Mouse (Mus musculus) lung, postnatal 25 days (tissue): ENCODE results near the gene Dapk1.
A peak's percentile ranks its signal among the peaks of the same experiment; 100 is the strongest.
"Not testable (repeated sequence)": the region's sequence is repeated elsewhere in the genome, so short reads cannot be mapped to it uniquely, and the experiment has no call there.

ENCODE experiments used
- DNase-seq: peaks from one replicate; pipeline ENCODE4 v3.0.0; 2022; ENCODE audit warnings: low spot score

Dapk1 gene

GRCm38 (mm10) chr13:60601436-60602415 lies at the start of gene Dapk1:
Gene Dapk1 (plus strand): TSS chr13:60601947.
- peak; percentile 85 for DNase-seq

- no peak for DNase-seq
Measured at GRCm38 (mm10) chr13:60553326-60553725, 48.4 kb upstream of the Dapk1 start.

- no peak for DNase-seq
Measured at GRCm38 (mm10) chr13:60556476-60556875, 45.3 kb upstream of the Dapk1 start.

GRCm38 (mm10) chr13:60556911-60557310 lies 44.8 kb upstream of the Dapk1 start:
- no peak for DNase-seq

- DNase-seq, result no peak
Measured at GRCm38 (mm10) chr13:60564303-60564702, 37.4 kb upstream of the Dapk1 start.

GRCm38 (mm10) chr13:60568934-60569548 lies 32.7 kb upstream of the Dapk1 start:
- DNase-seq, result no peak

GRCm38 (mm10) chr13:60569549-60569941 lies 32.2 kb upstream of the Dapk1 start:
- no peak for DNase-seq

- DNase-seq, result no peak
Measured at GRCm38 (mm10) chr13:60573541-60573940, 28.2 kb upstream of the Dapk1 start.

- DNase-seq, result peak; percentile 18
Measured at GRCm38 (mm10) chr13:60573971-60574370, 27.8 kb upstream of the Dapk1 start.

- no peak for DNase-seq
Measured at GRCm38 (mm10) chr13:60578541-60578940, 23.2 kb upstream of the Dapk1 start.

- no peak for DNase-seq
Measured at GRCm38 (mm10) chr13:60594866-60595265, 6.9 kb upstream of the Dapk1 start.

- no peak for DNase-seq
Measured at GRCm38 (mm10) chr13:60595519-60595918, 6.2 kb upstream of the Dapk1 start.

- DNase-seq, result no peak
Measured at GRCm38 (mm10) chr13:60602416-60603251, 887 bp downstream of the Dapk1 start.

- DNase-seq, result no peak
Measured at GRCm38 (mm10) chr13:60603252-60603562, 1.5 kb downstream of the Dapk1 start.

- no peak for DNase-seq
Measured at GRCm38 (mm10) chr13:60607411-60607810, 5.7 kb downstream of the Dapk1 start.

GRCm38 (mm10) chr13:60608411-60609046 lies 6.8 kb downstream of the Dapk1 start:
- no peak for DNase-seq

GRCm38 (mm10) chr13:60609234-60609633 lies 7.5 kb downstream of the Dapk1 start:
- no peak for DNase-seq

- no peak for DNase-seq
Measured at GRCm38 (mm10) chr13:60610558-60610957, 8.8 kb downstream of the Dapk1 start.

- not testable (repeated sequence) for DNase-seq
Measured at GRCm38 (mm10) chr13:60610971-60611370, 9.2 kb downstream of the Dapk1 start.

GRCm38 (mm10) chr13:60612160-60612559 lies 10.4 kb downstream of the Dapk1 start:
- DNase-seq, result no peak

GRCm38 (mm10) chr13:60614154-60614553 lies 12.4 kb downstream of the Dapk1 start:
- no peak for DNase-seq

- no peak for DNase-seq
Measured at GRCm38 (mm10) chr13:60615057-60615650, 13.4 kb downstream of the Dapk1 start.
